Mouse (Mus musculus) G1E (cell line): ENCODE measurements around the gene Abcd1.

Experiments
- CTCF ChIP-seq: IDR thresholded peaks from 2 replicates; pipeline ENCODE4 v1.5.1; 2012; ENCODE audit warnings: low read depth, low read length, inconsistent platforms, mixed read lengths
- GATA1 ChIP-seq: IDR thresholded peaks from 2 replicates; pipeline ENCODE4 v1.6.1; 2012; ENCODE audit warnings: borderline replicate concordance, low read length, inconsistent platforms, mixed read lengths
- GATA2 ChIP-seq: IDR thresholded peaks from 2 replicates; pipeline ENCODE4 v1.6.1; 2012; ENCODE audit warnings: low read depth, low read length, inconsistent platforms, borderline replicate concordance
- POLR2AphosphoS5 ChIP-seq: IDR thresholded peaks from 2 replicates; pipeline ENCODE4 v1.6.1; 2012; ENCODE audit warnings: low read depth, low read length, inconsistent platforms; ENCODE audit not compliant: insufficient replicate concordance
- TAL1 ChIP-seq: conservative IDR thresholded peaks from 2 replicates; pipeline ENCODE4 v1.6.1; 2012; ENCODE audit warnings: low read depth, low read length, inconsistent platforms, mixed read lengths

DNA sequence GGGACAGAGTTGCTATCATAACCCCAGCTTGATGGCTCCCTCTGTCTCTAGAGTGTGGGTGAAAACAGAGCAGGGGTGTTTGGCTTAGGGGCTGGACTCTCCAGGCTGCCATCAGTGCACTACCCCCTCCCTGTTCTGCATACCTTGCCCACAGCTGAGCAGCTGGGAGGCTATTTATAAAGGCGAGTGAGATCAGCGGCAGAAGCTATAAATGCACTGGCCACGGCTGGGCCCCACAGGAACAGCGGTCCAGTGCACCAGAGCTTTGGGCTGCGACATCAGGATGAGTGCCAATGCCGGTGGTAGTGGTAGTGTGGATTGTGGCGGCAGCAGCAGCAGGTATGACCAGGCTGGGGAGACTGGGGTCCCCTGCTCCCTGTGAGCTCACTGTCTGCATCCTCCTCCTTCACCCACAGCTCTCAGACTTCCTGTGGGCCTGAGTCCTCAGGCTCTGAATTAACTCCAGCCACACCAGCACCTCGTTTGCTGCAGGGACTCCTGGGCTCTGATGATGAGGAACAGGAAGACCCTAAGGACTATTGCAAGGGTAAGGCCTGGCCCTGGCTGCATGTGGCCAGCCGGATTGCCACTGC, 57.9 kb downstream of the Abcd1 start, which contains the start of gene Srpk3:
- TF ChIP-seq CTCF: no peak
- no peak for TF ChIP-seq GATA2
- no peak for TF ChIP-seq GATA1
- TF ChIP-seq POLR2AphosphoS5: no peak
- TF ChIP-seq TAL1: no peak
